Mouse (Mus musculus) heart, embryonic 13.5 days (tissue): ENCODE data around the gene Ptx4. TPM values are rescaled to one million over a fixed set of nuclear protein-coding genes. Genes with fewer than 3 reads are reported as not detected.

Source experiments
- ATAC-seq: fragments of 200-750 bp; cut with Nextera tagmentation; 2 replicates; pipeline ENCODE4 v1.8.0; 2017; ENCODE audit warnings: moderate TSS enrichment; ENCODE audit not compliant: insufficient number of reproducible peaks, low FRiP score, low TSS enrichment; ENCODE audit errors: extremely low read depth
- H3K27ac ChIP-seq: fragments of 300-500 bp; sonication (generic); replicated peaks from 2 replicates; pipeline ENCODE4 v1.5.1; 2015; ENCODE audit warnings: moderate library complexity, mild to moderate bottlenecking, inconsistent platforms
- H3K27me3 ChIP-seq: fragments of 300-500 bp; sonication (generic); replicated peaks from 2 replicates; pipeline ENCODE4 v1.6.1; 2015; ENCODE audit warnings: mild to moderate bottlenecking, inconsistent platforms
- H3K36me3 ChIP-seq: fragments of 300-500 bp; sonication (generic); 2 replicates; pipeline ENCODE4 v1.6.1; 2015; ENCODE audit warnings: mild to moderate bottlenecking, inconsistent platforms
- H3K4me1 ChIP-seq: fragments of 300-500 bp; sonication (generic); 2 replicates; pipeline ENCODE4 v1.6.1; 2015; ENCODE audit warnings: inconsistent platforms
- H3K4me2 ChIP-seq: fragments of 300-500 bp; sonication (generic); 2 replicates; pipeline ENCODE4 v1.6.1; 2015; ENCODE audit warnings: inconsistent platforms, mild to moderate bottlenecking, moderate library complexity
- H3K4me3 ChIP-seq: fragments of 300-500 bp; sonication (generic); 2 replicates; pipeline ENCODE4 v1.5.1; 2015; ENCODE audit warnings: moderate library complexity, mild to moderate bottlenecking, inconsistent platforms
- H3K9ac ChIP-seq: fragments of 300-500 bp; sonication (generic); 2 replicates; pipeline ENCODE4 v1.6.1; 2015; ENCODE audit warnings: inconsistent platforms, mild to moderate bottlenecking, moderate library complexity
- H3K9me3 ChIP-seq: fragments of 300-500 bp; sonication (generic); 2 replicates; pipeline ENCODE4 v1.6.1; 2016; ENCODE audit warnings: inconsistent platforms
- WGBS: fragments of 180-500 bp; shearing (Covaris S2); methylation state at CpG from one replicate; pipeline ENCODE4 v1.1.7; 2015; ENCODE audit warnings: mixed read lengths; 5-methylcytosine and 5-hydroxymethylcytosine counted together
- polyA plus RNA-seq: library from polyadenylated mRNA; unstranded; fragments of >200 nt; fragmentation: Nextera tagmentation; extraction: Ambion mirVana; gene quantifications from 2 replicates; pipeline ENCODE4 v1.2.1, GENCODE M21; 2015

Ptx4 gene
- polyA plus RNA-seq, 1 experiment from 2014 or later, result 0.15 TPM

DNA sequence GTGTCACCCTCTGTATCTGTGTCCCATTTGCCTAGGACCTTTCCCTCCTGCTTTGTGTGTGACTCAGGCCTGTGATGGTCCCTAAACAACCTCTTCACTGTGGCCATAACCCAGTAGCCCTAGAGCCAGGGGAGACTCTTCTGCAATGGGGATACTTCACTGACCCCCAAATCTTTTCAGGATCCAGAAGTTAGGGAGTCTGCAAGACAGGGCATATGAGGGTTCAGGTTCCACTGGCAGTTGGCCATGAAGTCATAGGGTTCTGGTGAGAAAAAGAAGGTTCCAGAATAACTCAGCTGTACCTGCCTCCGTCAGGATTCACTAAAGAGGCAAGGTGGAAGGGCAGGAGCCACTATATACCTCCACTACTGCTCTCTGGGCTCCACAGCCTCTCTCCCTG lies 41.6 kb downstream of the Ptx4 start, which contains the start of gene Ccdc154:
TSS of gene Ccdc154 (plus strand) at position 301 of the 400 bp plus-strand sequence.
- H3K9ac ChIP-seq, result no peak within 1 kb of the TSS
- no peak within 1 kb of the TSS for H3K4me3 ChIP-seq
- 83% methylated on average over 1 of the region's 1 CpGs for WGBS
- H3K4me1 ChIP-seq, result peaks cover 5% of the 10 kb centered on the region; the same call in 1 of the 2 replicates
- ATAC-seq, result no peak
- H3K27me3 ChIP-seq, result no peaks in the 10 kb centered on the region; the same call in 1 of the 2 replicates
- H3K4me2 ChIP-seq, result no peak within 1 kb of the TSS
- no peak within 1 kb of the TSS for H3K27ac ChIP-seq
- H3K36me3 ChIP-seq, result peaks cover 41% of the 10 kb centered on the region
- H3K9me3 ChIP-seq, result no peaks in the 10 kb centered on the region

GRCm38 (mm10) chr17:25163387-25163786 lies 42.8 kb downstream of the Ptx4 start:
- Histone ChIP-seq H3K9ac (no peak overlapping the region), H3K4me2 (no peak overlapping the region), H3K27ac (no peak overlapping the region), H3K4me1 (peaks cover 5% of the 10 kb centered on the region; the same call in 1 of the 2 replicates), H3K36me3 (peaks cover 30% of the 10 kb centered on the region), H3K9me3 (no peaks in the 10 kb centered on the region), H3K27me3 (no peaks in the 10 kb centered on the region; the same call in 1 of the 2 replicates), H3K4me3 (no peak overlapping the region)
- 69% methylated on average over 7 of the region's 7 CpGs for WGBS
- no peak for ATAC-seq

GRCm38 (mm10) chr17:25164770-25165169 lies 44.2 kb downstream of the Ptx4 start:
- WGBS, result 88% methylated on average over 3 of the region's 3 CpGs
- H3K27me3 ChIP-seq, result no peaks in the 10 kb centered on the region; the same call in 1 of the 2 replicates
- no peaks in the 10 kb centered on the region for H3K9me3 ChIP-seq
- peaks cover 20% of the 10 kb centered on the region for H3K36me3 ChIP-seq
- no peak overlapping the region for H3K9ac ChIP-seq
- no peak for ATAC-seq
- no peak overlapping the region for H3K4me3 ChIP-seq
- H3K4me1 ChIP-seq, result peaks cover 5% of the 10 kb centered on the region; the same call in 1 of the 2 replicates
- H3K27ac ChIP-seq, result no peak overlapping the region
- H3K4me2 ChIP-seq, result no peak overlapping the region

DNA sequence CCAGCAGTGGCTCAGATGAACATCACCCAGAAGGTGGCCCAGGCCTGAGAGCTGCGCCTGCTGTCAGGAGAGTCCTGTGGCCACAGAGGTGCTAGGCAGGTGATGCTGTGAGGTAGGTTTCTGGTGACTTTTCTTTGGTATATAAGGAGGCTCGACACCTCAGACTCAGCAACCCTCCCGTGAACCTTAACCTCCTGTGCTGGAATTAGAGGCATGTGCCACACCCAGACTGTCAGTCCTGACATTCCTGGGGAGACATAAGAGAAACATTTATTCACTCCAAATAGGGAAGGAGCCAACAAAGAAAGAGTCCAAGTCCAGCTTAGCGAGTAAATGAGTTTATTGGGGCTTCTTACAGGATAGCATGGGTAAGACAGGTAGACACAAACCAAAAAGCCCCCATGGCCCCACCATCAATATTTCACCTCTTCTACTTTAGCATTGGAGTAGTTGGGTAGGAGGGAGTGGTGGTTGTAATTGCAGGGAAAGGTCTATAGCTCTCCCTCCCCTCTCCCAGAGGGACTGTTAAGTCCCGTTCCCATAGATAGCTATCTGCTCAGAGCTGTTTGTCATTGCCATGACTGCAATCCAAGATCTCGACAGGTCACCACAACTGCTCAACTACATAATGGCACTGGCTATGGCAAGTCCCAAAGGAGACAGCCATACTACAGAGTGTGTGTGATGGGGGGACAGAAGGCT lies 45.6 kb downstream of the Ptx4 start:
- H3K9me3 ChIP-seq, result no peaks in the 10 kb centered on the region
- 37% methylated on average over 6 of the region's 6 CpGs for WGBS
- no peak for ATAC-seq

GRCm38 (mm10) chr17:25169706-25170105 lies 49.1 kb downstream of the Ptx4 start:
- Histone ChIP-seq H3K4me2 (no peak overlapping the region), H3K9me3 (no peaks in the 10 kb centered on the region), H3K4me1 (peaks cover 11% of the 10 kb centered on the region), H3K9ac (no peak overlapping the region; the same call in 1 of the 2 replicates), H3K27ac (no peak overlapping the region), H3K36me3 (no peaks in the 10 kb centered on the region), H3K4me3 (no peak overlapping the region), H3K27me3 (no peaks in the 10 kb centered on the region; the same call in 1 of the 2 replicates)
- 66% methylated on average over 2 of the region's 2 CpGs for WGBS
- no peak for ATAC-seq

More for the DNA sequence above, 45.6 kb downstream of the Ptx4 start:
- no peak overlapping the region for H3K4me3 ChIP-seq
- H3K9ac ChIP-seq, result no peak overlapping the region
- no peak overlapping the region for H3K4me2 ChIP-seq
- no peak overlapping the region for H3K27ac ChIP-seq
- no peaks in the 10 kb centered on the region; the same call in 1 of the 2 replicates for H3K27me3 ChIP-seq
- H3K4me1 ChIP-seq, result peaks cover 5% of the 10 kb centered on the region; the same call in 1 of the 2 replicates
- H3K36me3 ChIP-seq, result peaks cover 7% of the 10 kb centered on the region

DNA sequence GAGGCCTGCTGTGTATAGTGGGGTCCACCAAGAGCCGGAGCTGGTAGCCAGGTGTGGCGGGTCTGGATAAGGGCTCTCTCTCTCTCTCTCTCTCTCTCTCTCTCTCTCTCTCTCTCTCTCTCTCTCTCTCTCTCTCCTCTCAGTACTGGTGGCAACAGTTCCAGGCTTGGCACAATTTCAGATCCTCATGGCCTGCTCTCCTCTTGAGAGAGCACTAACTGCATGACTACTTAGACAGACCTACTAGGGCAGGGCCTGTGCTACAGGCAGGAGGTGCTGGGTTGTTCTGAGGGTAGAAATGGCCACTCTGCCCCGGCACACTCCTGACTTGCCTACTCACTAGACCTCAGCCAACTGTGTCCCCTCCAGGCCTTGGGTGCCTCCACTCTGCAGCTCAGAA lies 52.0 kb downstream of the Ptx4 start:
- no peaks in the 10 kb centered on the region for H3K9me3 ChIP-seq
- H3K27me3 ChIP-seq, result peaks cover 16% of the 10 kb centered on the region
- H3K36me3 ChIP-seq, result no peaks in the 10 kb centered on the region
- no peak overlapping the region for H3K4me2 ChIP-seq
- H3K27ac ChIP-seq, result no peak overlapping the region
- no peak overlapping the region for H3K9ac ChIP-seq
- 83% methylated on average over 3 of the region's 3 CpGs for WGBS
- H3K4me1 ChIP-seq, result peaks cover 6% of the 10 kb centered on the region
- no peak for ATAC-seq
- no peak overlapping the region for H3K4me3 ChIP-seq

Other genes with a start within 250 kb of the Ptx4 start
- 36.1 and 41.4 TPM in 2 replicates for gene Nubp2, start 234.4 kb upstream of the Ptx4 start, polyA plus RNA-seq
- gene Spsb3, start 234.1 kb upstream of the Ptx4 start, polyA plus RNA-seq, result 27.8 and 29.9 TPM in 2 replicates
- 20.7 and 22.5 TPM in 2 replicates for gene Eme2, start 225.7 kb upstream of the Ptx4 start, polyA plus RNA-seq
- gene Mrps34, start 225.6 kb upstream of the Ptx4 start, polyA plus RNA-seq, result 79.2 and 81.5 TPM in 2 replicates
- 32.0 and 41.0 TPM in 2 replicates for gene Nme3, start 224.3 kb upstream of the Ptx4 start, polyA plus RNA-seq
- gene Mapk8ip3, start 183.8 kb upstream of the Ptx4 start, polyA plus RNA-seq, result 24.1 and 25.2 TPM in 2 replicates
- 122 and 123 TPM in 2 replicates for gene Jpt2, start 160.1 kb upstream of the Ptx4 start, polyA plus RNA-seq
- 4.0 and 4.4 TPM in 2 replicates for gene Cramp1l, start 105.0 kb upstream of the Ptx4 start, polyA plus RNA-seq
- 11.7 and 13.4 TPM in 2 replicates for gene Ift140, start 104.7 kb upstream of the Ptx4 start, polyA plus RNA-seq
- 18.0 and 19.4 TPM in 2 replicates for gene Tmem204, start 37.2 kb upstream of the Ptx4 start, polyA plus RNA-seq
- 25.1 and 29.0 TPM in 2 replicates for gene Telo2, start 4.8 kb upstream of the Ptx4 start, polyA plus RNA-seq
- gene Clcn7, start 12.6 kb downstream of the Ptx4 start, polyA plus RNA-seq, result 15.7 and 17.9 TPM in 2 replicates
- not detected in 2 replicates for gene Ccdc154, start 41.7 kb downstream of the Ptx4 start, polyA plus RNA-seq
- 0.27 and 0.28 TPM in 2 replicates for gene Gm38655, start 54.7 kb downstream of the Ptx4 start, polyA plus RNA-seq
- 22.0 and 25.2 TPM in 2 replicates for gene BC003965, start 63.8 kb downstream of the Ptx4 start, polyA plus RNA-seq
- 4.3 and 4.5 TPM in 2 replicates for gene Unkl, start 67.6 kb downstream of the Ptx4 start, polyA plus RNA-seq
- 27.9 and 28.2 TPM in 2 replicates for gene Gnptg, start 119.4 kb downstream of the Ptx4 start, polyA plus RNA-seq
- 27.4 and 31.7 TPM in 2 replicates for gene Tsr3, start 119.4 kb downstream of the Ptx4 start, polyA plus RNA-seq
- gene Baiap3, start 135.6 kb downstream of the Ptx4 start, polyA plus RNA-seq, result 0.57 and 0.69 TPM in 2 replicates
- 372 and 379 TPM in 2 replicates for gene Ube2i, start 153.9 kb downstream of the Ptx4 start, polyA plus RNA-seq
- gene Prss34, start 177.6 kb downstream of the Ptx4 start, polyA plus RNA-seq, result 0.16 TPM in 1 of 2 replicates, not detected in the other
- gene Prss28, start 187.9 kb downstream of the Ptx4 start, polyA plus RNA-seq, result not detected in 2 replicates
- gene Prss29, start 197.9 kb downstream of the Ptx4 start, polyA plus RNA-seq, result not detected in 2 replicates
- gene Tpsab1, start 224.8 kb downstream of the Ptx4 start, polyA plus RNA-seq, result not detected in 2 replicates
- not detected in 2 replicates for gene Tpsb2, start 245.5 kb downstream of the Ptx4 start, polyA plus RNA-seq
- gene Tpsg1, start 248.5 kb downstream of the Ptx4 start, polyA plus RNA-seq, result 0.78 TPM in 1 of 2 replicates, not detected in the other